Mouse (Mus musculus): Measurements from ENCODE around the gene Setdb1. TPM values are rescaled to one million over a fixed set of nuclear protein-coding genes. Genes with fewer than 3 reads are reported as not detected.

Setdb1 gene
- total RNA-seq, 2 experiments from 2014 or later: 33.1 to 34.7 TPM

DNA sequence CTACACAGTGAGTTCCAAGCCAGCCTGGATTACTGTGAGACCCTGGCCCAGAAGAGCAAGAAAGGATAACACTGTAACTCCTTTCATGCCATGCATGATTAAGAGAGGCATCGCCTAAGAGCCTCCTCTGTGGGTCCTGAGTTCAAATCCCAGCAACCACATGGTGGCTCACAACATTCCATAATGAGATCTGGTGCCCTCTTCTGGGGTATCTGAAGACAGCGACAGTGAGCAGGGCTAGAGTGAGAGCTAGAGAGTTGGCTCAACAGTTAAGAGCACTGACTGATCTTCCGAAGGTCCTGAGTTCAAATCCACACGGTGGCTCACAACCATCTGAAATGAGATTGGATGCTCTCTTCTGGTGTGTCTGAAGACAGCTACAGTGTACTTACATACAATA, 82.5 kb downstream of the Setdb1 start:
- DNase-seq (ENCODE audit: low spot score in 2 of 2): no peak

Other genes with a start within 250 kb of the Setdb1 start
- gene Vps72, start 246.2 kb downstream of the Setdb1 start, total RNA-seq (2021): 10 to 100 TPM; 41.7 to 44.4 TPM
- under 1 TPM in 1 of 2 experiments, not detected in 1; 0.73 TPM for gene Tmod4, start 232.7 kb downstream of the Setdb1 start, total RNA-seq (2021)
- gene Scnm1, start 223.2 kb downstream of the Setdb1 start, total RNA-seq (2021): 10 to 100 TPM; 45.3 to 47.6 TPM
- 10 to 100 TPM; 15.8 to 17.1 TPM for gene Lysmd1, start 223.1 kb downstream of the Setdb1 start, total RNA-seq (2021)
- gene Tnfaip8l2, start 214.8 kb downstream of the Setdb1 start, total RNA-seq (2021): 1 to 10 TPM; 1.5 to 1.6 TPM
- 10 to 100 TPM; 24.4 to 27.0 TPM for gene Sema6c, start 196.7 kb downstream of the Setdb1 start, total RNA-seq (2021)
- gene Gabpb2, start 139.3 kb downstream of the Setdb1 start, total RNA-seq (2021): 10 to 100 TPM in 1 of 2 experiments, 1 to 10 TPM in 1; 9.6 to 10.4 TPM
- 10 to 100 TPM; 57.0 to 60.1 TPM for gene Cdc42se1, start 128.5 kb downstream of the Setdb1 start, total RNA-seq (2021)
- gene Mllt11, start 125.0 kb downstream of the Setdb1 start, total RNA-seq (2021): 100 to 1,000 TPM; 265 to 266 TPM
- under 1 TPM in 1 of 2 experiments, not detected in 1; 0.37 TPM for gene Gm128, start 115.6 kb downstream of the Setdb1 start, total RNA-seq (2021)
- gene Bnipl, start 106.0 kb downstream of the Setdb1 start, total RNA-seq (2021): under 1 TPM in 1 of 2 experiments, not detected in 1; 0.63 TPM
- gene Mindy1, start 75.9 kb downstream of the Setdb1 start, total RNA-seq (2021): 10 to 100 TPM; 17.0 to 19.7 TPM
- 10 to 100 TPM; 24.3 to 24.4 TPM for gene Prune1, start 75.1 kb downstream of the Setdb1 start, total RNA-seq (2021)
- gene Anxa9, start 50.0 kb downstream of the Setdb1 start, total RNA-seq (2021): under 1 TPM; 0.59 to 0.91 TPM
- 10 to 100 TPM; 42.0 to 43.5 TPM for gene Cers2, start 42.4 kb downstream of the Setdb1 start, total RNA-seq (2021)
- not detected for gene 4930558C23Rik, start 45.6 kb upstream of the Setdb1 start, total RNA-seq (2021)
- gene Arnt, start 77.2 kb upstream of the Setdb1 start, total RNA-seq (2021): 10 to 100 TPM; 31.1 to 34.7 TPM
- gene Ctsk, start 142.1 kb upstream of the Setdb1 start, total RNA-seq (2021): 1 to 10 TPM; 4.0 to 4.2 TPM
- gene Ctss, start 169.6 kb upstream of the Setdb1 start, total RNA-seq (2021): 10 to 100 TPM; 67.5 to 69.8 TPM
- gene Hormad1, start 202.5 kb upstream of the Setdb1 start, total RNA-seq (2021): not detected
- gene Golph3l, start 231.7 kb upstream of the Setdb1 start, total RNA-seq (2021): 10 to 100 TPM; 18.6 to 20.4 TPM